Mouse (Mus musculus) testis, adult 2 months (tissue): ENCODE measurements around the gene Igbp1.

Experiments
- CTCF ChIP-seq: fragments of 200-500 bp; IDR thresholded peaks from 2 replicates; pipeline ENCODE4 v1.5.1; 2012; ENCODE audit warnings: low read depth, mild to moderate bottlenecking, inconsistent platforms, low read length, moderate library complexity; ENCODE audit not compliant: control insufficient read depth, insufficient read depth, insufficient replicate concordance
- POLR2A ChIP-seq: fragments of 200-500 bp; IDR thresholded peaks from 2 replicates; pipeline ENCODE4 v1.6.1; 2012; ENCODE audit warnings: low read depth, mild to moderate bottlenecking, inconsistent platforms, low read length, moderate library complexity; ENCODE audit not compliant: control insufficient read depth

GRCm38 (mm10) chrX:100517626-100518025 is 23.5 kb downstream of the Igbp1 start:
- TF ChIP-seq POLR2A (no peak), CTCF (no peak)
